Mouse (Mus musculus) MEL (cell line): ENCODE measurements around the gene Iqgap3. TPM values are rescaled to one million over a fixed set of nuclear protein-coding genes. Genes with fewer than 3 reads are reported as not detected.

ENCODE experiments used
- DNase-seq: peaks from one replicate; pipeline ENCODE4 v3.0.0; 2011; ENCODE audit warnings: low read depth, low spot score
- H3K27ac ChIP-seq: 2 replicates; pipeline ENCODE4 v1.5.1; 2012; ENCODE audit warnings: low read depth, mild to moderate bottlenecking, control low read depth, low read length, moderate library complexity; ENCODE audit not compliant: control insufficient read depth
- H3K27me3 ChIP-seq, 2 experiments: fragments of 150-350 bp in 1 of 2; sonication (generic) in 1 of 2; 2 replicates each; pipeline ENCODE4 v1.6.1; 2012; ENCODE audit warnings: low read length in 2 of 2, mild to moderate bottlenecking in 2 of 2, improper control_type of control experiment in 1 of 2, moderate library complexity in 1 of 2; ENCODE audit not compliant: insufficient read depth in 2 of 2, control insufficient read depth in 1 of 2
- H3K36me3 ChIP-seq, 2 experiments: 2 replicates each; pipeline ENCODE4 v1.6.1; 2012 to 2014; ENCODE audit warnings: low read length in 2 of 2, improper control_type of control experiment in 1 of 2, inconsistent platforms in 1 of 2, mild to moderate bottlenecking in 1 of 2; ENCODE audit not compliant: insufficient read depth in 2 of 2, control insufficient read depth in 1 of 2
- H3K4me1 ChIP-seq, 2 experiments: fragments of 150-350 bp in 1 of 2; sonication (generic) in 1 of 2; 2 replicates each; pipeline ENCODE4 v1.6.1; 2012; ENCODE audit warnings: low read length in 2 of 2, improper control_type of control experiment in 1 of 2, mild to moderate bottlenecking in 1 of 2; ENCODE audit not compliant: insufficient read depth in 2 of 2, control insufficient read depth in 1 of 2
- H3K4me3 ChIP-seq, 2 experiments: fragments of 150-350 bp in 1 of 2; sonication (generic) in 1 of 2; 2 replicates each; pipeline ENCODE4 v1.5.1; 2012; ENCODE audit warnings: low read depth in 2 of 2, low read length in 2 of 2, mild to moderate bottlenecking in 2 of 2, moderate library complexity in 2 of 2, control low read depth in 1 of 2, improper control_type of control experiment in 1 of 2; ENCODE audit not compliant: control insufficient read depth in 1 of 2, insufficient read depth in 1 of 2
- H3K79me2 ChIP-seq: 2 replicates; pipeline ENCODE4 v1.6.1; 2012; ENCODE audit warnings: mild to moderate bottlenecking, low read length, moderate library complexity; ENCODE audit not compliant: control insufficient read depth, poor library complexity, insufficient read depth
- H3K9ac ChIP-seq: 2 replicates; pipeline ENCODE4 v1.6.1; 2012; ENCODE audit warnings: low read depth, mild to moderate bottlenecking, control low read depth, low read length, moderate library complexity; ENCODE audit not compliant: control insufficient read depth, poor library complexity, severe bottlenecking
- H3K9me3 ChIP-seq: fragments of 150-350 bp; sonication (generic); replicated peaks from 2 replicates; pipeline ENCODE4 v1.6.1; 2012; ENCODE audit warnings: mild to moderate bottlenecking, low read length, improper control_type of control experiment, moderate library complexity; ENCODE audit not compliant: insufficient read depth
- CHD1 ChIP-seq: IDR thresholded peaks from 2 replicates; pipeline ENCODE4 v1.6.1; 2012; ENCODE audit warnings: low read depth, mild to moderate bottlenecking, inconsistent platforms, low read length, improper control_type of control experiment
- GABPA ChIP-seq: IDR thresholded peaks from 2 replicates; pipeline ENCODE4 v1.6.1; 2012; ENCODE audit warnings: low read depth, mild to moderate bottlenecking, inconsistent platforms, low read length, improper control_type of control experiment, moderate library complexity
- GATA1 ChIP-seq: IDR thresholded peaks from 2 replicates; pipeline ENCODE4 v1.6.1; 2011; ENCODE audit warnings: low read depth, low read length, improper control_type of control experiment
- MAFK ChIP-seq: IDR thresholded peaks from 2 replicates; pipeline ENCODE4 v1.6.1; 2011; ENCODE audit warnings: low read depth, mild to moderate bottlenecking, low read length, improper control_type of control experiment, borderline replicate concordance
- MYB ChIP-seq: IDR thresholded peaks from 2 replicates; pipeline ENCODE4 v1.6.1; 2011; ENCODE audit warnings: mild to moderate bottlenecking, low read depth, low read length, improper control_type of control experiment
- MYC ChIP-seq: IDR thresholded peaks from 2 replicates; pipeline ENCODE4 v1.6.1; 2011; ENCODE audit warnings: low read depth, mild to moderate bottlenecking, low read length, improper control_type of control experiment, moderate library complexity
- NRF1 ChIP-seq: IDR thresholded peaks from 2 replicates; pipeline ENCODE4 v1.6.1; 2014; ENCODE audit warnings: low read depth, mild to moderate bottlenecking, inconsistent platforms, low read length, improper control_type of control experiment, moderate library complexity; ENCODE audit not compliant: poor library complexity, insufficient read depth, severe bottlenecking
- POLR2AphosphoS2 ChIP-seq: IDR thresholded peaks from 2 replicates; pipeline ENCODE4 v1.6.1; 2011; ENCODE audit warnings: low read length, improper control_type of control experiment
- RAD21 ChIP-seq: IDR thresholded peaks from 2 replicates; pipeline ENCODE4 v1.6.1; 2011; ENCODE audit warnings: mild to moderate bottlenecking, low read depth, low read length, improper control_type of control experiment
- RCOR1 ChIP-seq: IDR thresholded peaks from 2 replicates; pipeline ENCODE4 v1.6.1; 2012; ENCODE audit warnings: low read depth, mild to moderate bottlenecking, inconsistent platforms, low read length, improper control_type of control experiment
- SMC3 ChIP-seq: IDR thresholded peaks from 2 replicates; pipeline ENCODE4 v1.6.1; 2011; ENCODE audit warnings: low read depth, low read length, improper control_type of control experiment
- TCF12 ChIP-seq: IDR thresholded peaks from 2 replicates; pipeline ENCODE4 v1.6.1; 2014; ENCODE audit warnings: low read depth, mild to moderate bottlenecking, inconsistent platforms, low read length, improper control_type of control experiment, moderate library complexity
- ZC3H11A ChIP-seq: IDR thresholded peaks from 2 replicates; pipeline ENCODE4 v1.6.1; 2012; ENCODE audit warnings: low read depth, mild to moderate bottlenecking, inconsistent platforms, low read length, improper control_type of control experiment
- ZMIZ1 ChIP-seq: IDR thresholded peaks from 2 replicates; pipeline ENCODE4 v1.6.1; 2012; ENCODE audit warnings: low read depth, mild to moderate bottlenecking, inconsistent platforms, low read length, improper control_type of control experiment, moderate library complexity
- ZNF384 ChIP-seq: IDR thresholded peaks from 2 replicates; pipeline ENCODE4 v1.6.1; 2012; ENCODE audit warnings: low read depth, mild to moderate bottlenecking, inconsistent platforms, low read length, improper control_type of control experiment
- polyA plus RNA-seq, 2 experiments: library from polyadenylated mRNA; stranded (reverse) in 1 of 2; unstranded in 1 of 2; fragments of >175 nt in 1 of 2; fragments of >200 nt in 1 of 2; gene quantifications; 2 replicates each; pipeline versions ENCODE4 v1.2.1 to v1.2.4; 2012; ENCODE audit warnings: low replicate concordance in 2 of 2, low read depth in 1 of 2; ENCODE audit not compliant: insufficient read length in 2 of 2, insufficient read depth in 1 of 2, missing spikeins in 1 of 2
- total RNA-seq: library from RNA; depleted of rRNA; stranded (reverse); fragments of 300-350 nt; gene quantifications from 2 replicates; pipeline ENCODE4 v1.2.3, GENCODE M21; 2012

Gene Iqgap3
- total and polyA plus RNA-seq, 3 experiments: 21.1 to 42.5 TPM; not detected in 1

- no peak for DNase-seq
- Histone ChIP-seq H3K36me3 (peaks cover 0 to 3% of the 10 kb centered on the region in 2 experiments; a peak in 2 of 4 replicates), H3K9ac (no peak overlapping the region), H3K27me3 (no peaks in the 10 kb centered on the region), H3K4me3 (no peak overlapping the region), H3K4me1 (no peaks in the 10 kb centered on the region), H3K9me3 (no peaks in the 10 kb centered on the region), H3K79me2 (no peaks in the 10 kb centered on the region), H3K27ac (no peak overlapping the region)
- TF ChIP-seq POLR2AphosphoS2 (no peak), MYC (no peak), RCOR1 (no peak), CHD1 (no peak), TCF12 (no peak), ZC3H11A (no peak), MAFK (no peak)
These were observed 32.6 kb downstream of the Iqgap3 start for GRCm38 (mm10) chr3:88114396-88114795.

DNA sequence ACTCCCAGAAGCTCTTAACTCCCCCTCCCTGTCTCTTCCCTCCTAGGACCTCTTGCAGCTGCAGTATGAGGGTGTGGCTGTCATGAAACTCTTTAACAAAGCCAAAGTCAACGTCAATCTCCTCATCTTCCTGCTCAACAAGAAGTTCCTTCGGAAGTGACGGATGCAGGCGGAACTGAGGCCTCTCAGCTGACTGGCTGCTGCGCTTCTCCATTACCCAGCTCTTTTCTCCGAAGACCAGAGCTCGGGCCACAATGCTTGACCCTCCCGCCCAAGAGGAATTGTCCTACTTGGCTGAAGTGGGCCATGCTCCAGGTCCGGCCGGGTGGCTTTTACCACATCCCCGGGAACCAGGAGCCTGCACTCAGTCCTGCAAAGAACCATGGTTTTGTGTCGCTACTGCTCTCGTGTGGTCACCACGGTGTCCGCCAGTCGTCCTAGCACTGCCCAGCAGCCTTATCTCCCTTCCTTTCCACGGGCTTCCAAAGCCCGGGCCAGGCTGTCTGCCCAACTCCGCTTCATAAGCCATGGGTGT lies 38.4 kb downstream of the Iqgap3 start:
- Histone ChIP-seq H3K27me3 (no peaks in the 10 kb centered on the region; a peak in 1 of 4 replicates), H3K36me3 (peaks cover 0 to 1% of the 10 kb centered on the region in 2 experiments; a peak in 2 of 4 replicates), H3K9ac (no peak overlapping the region), H3K4me3 (no peak overlapping the region), H3K9me3 (no peaks in the 10 kb centered on the region), H3K79me2 (no peaks in the 10 kb centered on the region), H3K4me1 (no peaks in the 10 kb centered on the region), H3K27ac (no peak overlapping the region)
- no peak for DNase-seq
- TF ChIP-seq NRF1: no peak
- TF ChIP-seq GABPA: no peak
- TF ChIP-seq SMC3: no peak
- no peak for TF ChIP-seq MYB
- TF ChIP-seq ZMIZ1: no peak
- TF ChIP-seq GATA1: no peak
- TF ChIP-seq ZNF384: no peak
- no peak for TF ChIP-seq RAD21
